Mouse (Mus musculus): ENCODE results near the gene Nudt17.
"Not testable (repeated sequence)": the region's sequence is repeated elsewhere in the genome, so short reads cannot be mapped to it uniquely, and the experiment has no call there.

Gene Nudt17

GRCm38 (mm10) chr3:96674442-96674841 is 33.9 kb downstream of the Nudt17 start:
- DNase-seq (ENCODE audit: inconsistent age in 2 of 2, low spot score in 1 of 2) = peak in 1 of 2 experiments; percentile 35

GRCm38 (mm10) chr3:96673514-96673913 is 34.8 kb downstream of the Nudt17 start:
- DNase-seq (ENCODE audit: inconsistent age in 2 of 2, low spot score in 1 of 2) = peak in 1 of 2 experiments; percentile 55

GRCm38 (mm10) chr3:96671519-96671918 is 36.8 kb downstream of the Nudt17 start:
- DNase-seq (ENCODE audit: inconsistent age in 2 of 2, low spot score in 1 of 2) = no peak

GRCm38 (mm10) chr3:96669727-96670468 is 38.5 kb downstream of the Nudt17 start, which contains the start of gene Ankrd35:
Ankrd35 (plus strand) TSS chr3:96670131.
- DNase-seq (ENCODE audit: inconsistent age in 2 of 2, low spot score in 1 of 2) = peak; percentile 81 to 93

GRCm38 (mm10) chr3:96668424-96669067 is 39.8 kb downstream of the Nudt17 start:
- no peak for DNase-seq (ENCODE audit: inconsistent age in 2 of 2, low spot score in 1 of 2)

GRCm38 (mm10) chr3:96667316-96667715 is 41.0 kb downstream of the Nudt17 start:
- peak; percentile 34 to 80 for DNase-seq (ENCODE audit: inconsistent age in 2 of 2, low spot score in 1 of 2)

- DNase-seq (ENCODE audit: inconsistent age in 2 of 2, low spot score in 1 of 2) = no peak
Measured at GRCm38 (mm10) chr3:96666916-96667315, 41.4 kb downstream of the Nudt17 start.

- not testable (repeated sequence) for DNase-seq (ENCODE audit: inconsistent age in 2 of 2, low spot score in 1 of 2)
Measured at GRCm38 (mm10) chr3:96665732-96666363, 42.5 kb downstream of the Nudt17 start.

- DNase-seq (ENCODE audit: inconsistent age in 2 of 2, low spot score in 1 of 2) = peak; percentile 78 to 95
Measured at GRCm38 (mm10) chr3:96663432-96664239, 44.7 kb downstream of the Nudt17 start.

- peak in 1 of 2 experiments; percentile 35 for DNase-seq (ENCODE audit: inconsistent age in 2 of 2, low spot score in 1 of 2)
Measured at GRCm38 (mm10) chr3:96662731-96663316, 45.5 kb downstream of the Nudt17 start.

- DNase-seq (ENCODE audit: inconsistent age in 2 of 2, low spot score in 1 of 2) = no peak
Measured at GRCm38 (mm10) chr3:96660901-96661300, 47.5 kb downstream of the Nudt17 start.

All from adrenal gland, adult (tissue).